Mouse (Mus musculus): ENCODE data around the gene Dapp1.
A peak's percentile ranks its signal among the peaks of the same experiment; 100 is the strongest.
"Not testable (repeated sequence)": the region's sequence is repeated elsewhere in the genome, so short reads cannot be mapped to it uniquely, and the experiment has no call there.

Gene Dapp1

GRCm38 (mm10) chr3:137918172-137918931 lies 63.0 kb downstream of the Dapp1 start, which contains the start of gene Lamtor3:
TSS of gene Lamtor3 (plus strand) at chr3:137918506.
- DNase-seq (ENCODE audit: low spot score), result peak; percentile 79

GRCm38 (mm10) chr3:137917694-137918171 lies 63.6 kb downstream of the Dapp1 start:
- DNase-seq (ENCODE audit: low spot score), result no peak

GRCm38 (mm10) chr3:137914567-137914966 lies 66.8 kb downstream of the Dapp1 start:
- not testable (repeated sequence) for DNase-seq (ENCODE audit: low spot score)

- no peak for DNase-seq (ENCODE audit: low spot score)
Observed at GRCm38 (mm10) chr3:137913093-137913492, 68.3 kb downstream of the Dapp1 start.

DNA sequence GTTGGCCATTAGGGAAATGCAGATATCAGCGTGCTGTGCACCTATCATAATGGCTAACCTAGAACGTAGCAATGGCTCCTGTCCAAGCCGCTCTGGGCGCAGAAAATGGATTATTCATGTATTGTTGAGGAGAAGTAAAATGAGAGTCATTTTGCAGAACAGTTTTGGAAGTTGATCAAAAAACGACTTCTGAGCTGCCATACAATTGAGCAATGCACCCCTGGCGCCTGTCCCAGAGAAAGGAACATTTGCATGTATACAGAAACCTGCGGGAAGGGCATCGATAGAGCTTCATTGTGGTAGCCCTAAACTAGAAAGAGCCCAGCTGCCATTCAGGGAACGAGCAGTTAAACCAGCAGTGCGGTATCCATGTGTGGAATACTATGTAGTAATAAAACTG lies 81.2 kb downstream of the Dapp1 start:
- peak; percentile 22 for DNase-seq (ENCODE audit: low spot score)

- no peak for DNase-seq (ENCODE audit: low spot score)
Observed at GRCm38 (mm10) chr3:137897685-137898084, 83.7 kb downstream of the Dapp1 start.

- no peak for DNase-seq (ENCODE audit: low spot score)
Observed at GRCm38 (mm10) chr3:137896867-137897266, 84.5 kb downstream of the Dapp1 start.

DNA sequence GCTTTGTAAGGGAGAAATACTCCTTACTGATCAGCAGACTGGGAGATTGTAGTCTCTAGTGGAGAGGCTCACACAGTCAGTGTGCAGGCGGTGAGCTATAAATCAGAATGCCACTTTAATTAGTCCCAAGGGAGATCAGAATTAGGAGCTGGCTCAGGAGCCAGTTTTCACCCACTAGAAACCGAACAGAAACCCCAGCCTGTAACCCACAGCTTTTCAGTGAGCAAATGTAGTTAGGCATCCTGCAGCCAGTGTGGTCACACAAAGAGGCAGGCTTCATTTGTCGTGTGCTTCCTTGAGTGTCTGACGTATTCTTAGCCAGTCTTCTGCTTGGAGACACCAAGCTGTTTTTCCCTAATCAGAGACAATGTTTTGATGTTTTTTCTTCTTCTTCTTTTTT lies 85.0 kb downstream of the Dapp1 start:
- no peak for DNase-seq (ENCODE audit: low spot score)

DNA sequence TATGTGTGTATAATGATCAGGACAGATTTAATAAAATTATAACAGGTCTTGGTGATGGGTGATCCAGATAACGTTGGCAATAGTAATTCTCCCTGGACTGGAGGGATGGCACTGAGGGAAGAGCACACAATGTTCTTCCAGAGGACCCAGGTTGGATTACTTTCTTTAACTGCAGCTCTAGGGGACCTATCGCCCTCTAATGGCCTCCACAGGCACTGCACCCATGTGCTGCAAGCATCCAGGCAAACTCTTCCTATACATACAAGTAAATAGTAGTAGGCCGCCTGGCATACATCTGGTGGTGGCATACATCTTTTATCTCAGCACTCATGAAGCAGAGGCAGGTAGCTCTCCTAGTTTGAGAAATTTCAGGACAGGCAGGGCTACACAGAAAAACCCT lies 86.1 kb downstream of the Dapp1 start:
- DNase-seq (ENCODE audit: low spot score), result no peak

DNA sequence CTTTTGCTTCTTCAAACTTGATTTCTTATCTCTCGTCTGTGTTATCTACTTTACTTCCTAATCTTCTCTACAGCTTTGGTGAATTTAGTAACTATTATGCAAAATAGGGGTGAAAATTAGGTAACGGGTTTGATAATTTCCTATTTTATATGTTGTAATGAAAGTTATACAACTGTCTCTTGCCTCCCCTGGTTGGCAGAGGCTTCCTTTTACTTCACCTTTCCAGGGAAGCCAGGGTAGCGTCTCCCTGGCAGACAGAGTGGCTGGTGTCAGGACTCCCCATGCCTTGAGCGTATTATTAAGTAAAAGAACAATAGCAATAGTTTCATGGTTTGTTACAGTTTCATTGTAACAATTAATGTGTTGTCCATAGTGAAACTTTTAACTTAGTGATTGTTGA lies 87.6 kb downstream of the Dapp1 start:
- no peak for DNase-seq (ENCODE audit: low spot score)

- no peak for DNase-seq (ENCODE audit: low spot score)
Observed at GRCm38 (mm10) chr3:137892118-137892517, 89.2 kb downstream of the Dapp1 start.

GRCm38 (mm10) chr3:137891089-137891488 lies 90.3 kb downstream of the Dapp1 start:
- no peak for DNase-seq (ENCODE audit: low spot score)

DNA sequence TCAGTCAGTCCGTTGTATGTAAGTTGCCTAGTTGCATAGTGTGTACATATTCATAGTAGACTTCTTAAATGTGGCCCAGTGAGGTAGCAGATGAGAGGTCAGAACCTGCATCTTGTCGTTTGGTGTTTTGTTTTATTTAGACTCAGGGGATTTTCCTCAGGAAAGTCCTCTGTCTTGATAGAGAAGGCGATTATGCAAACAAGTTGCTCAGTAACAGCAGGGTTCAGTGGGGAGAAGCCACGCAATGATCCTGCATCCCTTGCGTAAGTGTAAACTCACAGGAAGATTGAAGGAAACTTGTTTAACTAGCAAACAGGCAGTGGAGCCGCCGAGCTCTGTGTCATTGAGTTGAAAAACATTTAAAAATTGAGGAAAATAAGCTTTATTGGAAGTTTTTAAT lies 93.4 kb downstream of the Dapp1 start:
- DNase-seq (ENCODE audit: low spot score), result no peak

DNA sequence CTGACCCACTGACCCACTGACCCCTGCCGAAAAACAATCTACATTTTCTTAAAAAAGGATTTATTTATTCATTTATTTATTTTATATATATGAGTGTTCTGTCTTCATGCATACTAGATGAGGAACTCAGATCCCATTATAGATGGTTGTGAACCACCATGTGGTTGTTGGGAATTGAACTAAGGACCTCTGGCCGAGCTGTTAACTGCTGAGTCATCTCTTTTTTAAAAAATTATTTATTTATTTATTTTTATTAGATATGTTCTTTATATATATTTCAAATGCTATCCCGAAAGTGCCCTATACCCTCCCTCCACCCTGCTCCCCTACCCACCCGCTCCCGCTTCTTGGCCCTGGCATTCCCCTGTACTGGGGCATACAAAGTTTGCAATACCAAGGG lies 100.3 kb downstream of the Dapp1 start:
- no peak for DNase-seq (ENCODE audit: low spot score)

Data from ovary, postnatal 14 days (tissue).